Mouse (Mus musculus) right cerebral cortex, postnatal 36 days (tissue): ENCODE measurements at regions not wholly inside any gene's neighbourhood (a gene's known extent, or its start where the extent isn't known, plus 50 kb on each side); places are given as distances from the start of the nearest gene placed in this dataset.

ENCODE experiments used
- DNase-seq, 2 experiments: peaks; one replicate each; pipeline ENCODE4 v3.0.0; 2022; ENCODE audit warnings: low spot score in 2 of 2, mixed read lengths in 1 of 2

DNA sequence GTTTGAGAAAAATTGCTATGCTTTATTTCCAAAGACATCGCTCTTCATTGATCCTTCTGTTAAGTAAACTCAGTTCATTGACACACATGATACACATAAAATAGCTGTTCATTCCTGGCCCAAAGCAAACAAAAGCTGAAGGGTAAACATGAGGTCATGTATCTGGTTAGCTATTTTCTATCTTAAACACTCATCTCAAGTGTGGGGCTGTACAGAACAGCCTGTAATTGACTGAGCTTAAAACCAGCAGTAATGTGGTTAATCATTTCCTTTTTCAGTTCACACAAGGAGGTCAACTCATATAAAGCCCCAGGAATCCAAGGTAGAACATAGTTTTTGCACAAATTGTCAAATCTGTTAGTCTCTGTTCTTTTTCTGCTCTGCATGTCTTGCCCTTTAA lies 94.5 kb downstream of the Cldn17 start:
- no peak for DNase-seq

DNA sequence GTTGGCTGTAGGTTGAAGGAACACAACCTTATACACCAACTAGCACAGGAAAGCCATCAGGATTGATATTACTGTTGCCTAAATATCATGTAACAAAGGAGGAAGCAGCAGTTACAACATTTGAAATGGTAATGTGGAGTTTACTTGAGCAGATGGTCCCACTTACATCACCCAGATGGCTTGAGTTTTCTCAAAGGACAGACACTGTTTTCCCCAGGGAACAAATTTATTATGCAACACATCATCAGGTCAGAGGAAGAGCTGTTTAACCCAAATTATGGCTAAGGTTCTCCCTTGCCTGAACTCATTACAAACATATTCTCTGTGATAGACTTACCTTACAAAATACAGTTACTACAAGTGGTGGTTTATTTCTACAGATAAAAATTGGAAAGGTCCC lies 98.6 kb downstream of the Cldn17 start:
- DNase-seq: peak in 1 of 2 experiments; percentile 18

DNA sequence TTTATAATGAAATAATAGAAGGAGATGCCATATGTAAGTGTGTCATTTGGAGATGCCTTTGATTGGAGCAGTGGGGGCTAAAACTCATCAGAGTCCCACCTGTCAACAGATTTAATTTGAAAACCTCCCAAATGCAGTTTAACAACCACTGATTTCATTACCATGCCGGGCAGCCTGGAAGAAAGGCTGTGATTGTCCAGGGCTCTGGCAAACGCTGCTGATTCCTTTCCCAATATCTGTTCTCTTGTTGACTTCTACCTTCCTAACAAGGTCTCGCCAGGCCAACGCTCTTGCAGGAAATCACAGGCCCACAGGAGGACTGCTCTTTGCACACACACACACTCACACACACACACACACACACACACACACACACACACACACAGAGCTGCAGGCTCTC lies 102.4 kb downstream of the Cldn17 start:
- no peak for DNase-seq

GRCm38 (mm10) chr16:88399881-88400280 lies 106.9 kb downstream of the Cldn17 start:
- DNase-seq: no peak

DNA sequence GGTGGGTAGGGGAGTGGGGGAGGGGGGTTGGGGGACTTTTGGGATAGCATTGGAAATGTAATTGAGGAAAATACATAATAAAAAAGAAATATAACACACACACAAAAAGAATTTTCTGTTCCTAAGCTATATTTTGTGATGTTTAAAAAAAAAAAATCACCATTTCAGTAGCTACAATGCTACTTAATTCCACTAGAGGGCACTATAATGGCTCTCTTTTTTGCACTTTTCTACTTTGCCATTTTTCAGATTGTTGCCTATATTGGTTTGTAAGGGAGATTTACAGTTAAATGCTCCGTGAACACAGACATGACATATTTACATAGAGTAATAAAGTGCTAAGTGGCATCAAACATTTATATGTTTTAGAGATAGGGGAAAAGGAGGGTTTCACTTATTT lies 102.7 kb upstream of the Grik1 start:
- no peak for DNase-seq

GRCm38 (mm10) chr16:88381605-88382279 lies 91.7 kb upstream of the Grik1 start:
- no peak for DNase-seq

DNA sequence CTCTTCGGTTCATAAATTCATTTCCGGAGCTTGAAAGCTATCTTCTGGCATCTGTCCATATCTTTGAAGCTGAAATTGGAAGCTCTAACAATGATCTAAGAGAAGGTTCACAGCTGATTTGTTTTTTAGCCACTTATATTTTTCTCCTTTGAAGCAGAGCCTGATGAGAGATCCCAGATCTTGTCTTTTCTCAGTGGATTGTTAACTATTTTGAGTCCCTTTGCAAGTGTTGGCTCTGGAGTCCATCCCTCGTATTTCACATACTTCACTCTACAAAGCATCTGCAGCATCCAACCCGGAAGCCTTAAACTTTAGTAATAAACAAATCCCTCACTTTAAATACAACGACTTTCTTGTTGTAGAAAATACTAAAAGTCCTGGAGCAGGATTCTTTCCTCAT lies 85.6 kb upstream of the Grik1 start:
- DNase-seq: no peak

GRCm38 (mm10) chr16:88374612-88375011 lies 84.5 kb upstream of the Grik1 start:
- DNase-seq: no peak

- peak in 1 of 2 experiments; percentile 3 for DNase-seq
These were observed 82.0 kb upstream of the Grik1 start for GRCm38 (mm10) chr16:88372034-88372433.

DNA sequence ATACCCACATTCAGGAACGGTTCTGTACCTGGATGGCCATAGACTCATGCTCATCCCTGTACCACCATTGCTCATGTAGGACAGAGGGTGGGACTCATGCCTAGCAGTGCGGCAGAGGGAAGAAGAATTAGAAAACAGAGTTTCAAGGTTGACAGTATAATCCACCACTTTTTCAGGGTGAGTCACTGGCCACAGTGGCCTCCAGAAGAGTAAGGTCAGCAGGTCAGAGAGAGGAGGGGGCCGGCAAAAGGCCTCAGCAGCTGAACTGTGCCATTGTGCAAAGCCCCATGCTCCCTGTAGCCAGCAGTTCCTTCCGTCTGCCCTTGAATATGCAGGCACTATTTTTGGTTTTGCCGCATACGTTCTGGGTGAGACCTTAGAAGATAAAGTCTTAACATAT lies 78.1 kb upstream of the Grik1 start:
- DNase-seq: no peak

- no peak for DNase-seq
These were observed 77.1 kb upstream of the Grik1 start for GRCm38 (mm10) chr16:88367162-88367561.

- no peak for DNase-seq
These were observed 70.0 kb upstream of the Grik1 start for GRCm38 (mm10) chr16:88360081-88360480.
